Mouse (Mus musculus): ENCODE measurements around the gene Fmnl2. TPM values are rescaled to one million over a fixed set of nuclear protein-coding genes. Genes with fewer than 3 reads are reported as not detected.

Fmnl2 gene
- polyA plus RNA-seq, 1 experiment from 2014 or later = 8.6 TPM

Other genes with a start within 250 kb of the Fmnl2 start
- gene Cacnb4, start 181.0 kb upstream of the Fmnl2 start, polyA plus RNA-seq (2015; fragmentation: Nextera tagmentation; extraction: Ambion mirVana) = 10.7 and 12.2 TPM in 2 replicates
- 35.8 and 35.9 TPM in 2 replicates for gene Stam2, start 115.6 kb upstream of the Fmnl2 start, polyA plus RNA-seq (2015; fragmentation: Nextera tagmentation; extraction: Ambion mirVana)

Data from hindbrain, embryonic 15.5 days (tissue).